Mouse (Mus musculus): ENCODE measurements around the gene Col6a3. TPM values are rescaled to one million over a fixed set of nuclear protein-coding genes. Genes with fewer than 3 reads are reported as not detected.

Gene Col6a3
- 235 and 273 TPM in 2 replicates for polyA plus RNA-seq (2012; rRNA removed)

- no peak for DNase-seq (ENCODE audit: low spot score)
These were observed at the start of gene Col6a3 for GRCm38 (mm10) chr1:90843836-90844235. Col6a3 (minus strand) TSS chr1:90843971.

- no peak for DNase-seq (ENCODE audit: low spot score)
These were observed 42.1 kb upstream of the Col6a3 start for GRCm38 (mm10) chr1:90885771-90886460.

GRCm38 (mm10) chr1:90876486-90877270 lies 32.9 kb upstream of the Col6a3 start:
- no peak for DNase-seq (ENCODE audit: low spot score)

- DNase-seq (ENCODE audit: low spot score), result no peak
These were observed 32.2 kb upstream of the Col6a3 start for GRCm38 (mm10) chr1:90875961-90876360.

- DNase-seq (ENCODE audit: low spot score), result no peak
These were observed 31.6 kb upstream of the Col6a3 start for GRCm38 (mm10) chr1:90875371-90875770.

GRCm38 (mm10) chr1:90870581-90870980 lies 26.8 kb upstream of the Col6a3 start:
- DNase-seq (ENCODE audit: low spot score), result no peak

GRCm38 (mm10) chr1:90866734-90867133 lies 23.0 kb upstream of the Col6a3 start:
- DNase-seq (ENCODE audit: low spot score), result no peak

- DNase-seq (ENCODE audit: low spot score), result no peak
These were observed 12.1 kb upstream of the Col6a3 start for GRCm38 (mm10) chr1:90855880-90856279.

- no peak for DNase-seq (ENCODE audit: low spot score)
These were observed 6.1 kb upstream of the Col6a3 start for GRCm38 (mm10) chr1:90849836-90850235.

GRCm38 (mm10) chr1:90845206-90845605 lies 1.4 kb upstream of the Col6a3 start:
- DNase-seq (ENCODE audit: low spot score), result no peak

GRCm38 (mm10) chr1:90842789-90843587 lies 783 bp downstream of the Col6a3 start:
- DNase-seq (ENCODE audit: low spot score), result no peak

- DNase-seq (ENCODE audit: low spot score), result peak; percentile 26
These were observed 3.5 kb downstream of the Col6a3 start for GRCm38 (mm10) chr1:90840250-90840649.

- DNase-seq (ENCODE audit: low spot score), result no peak
These were observed 5.1 kb downstream of the Col6a3 start for GRCm38 (mm10) chr1:90838657-90839056.

- no peak for DNase-seq (ENCODE audit: low spot score)
These were observed 5.5 kb downstream of the Col6a3 start for GRCm38 (mm10) chr1:90838221-90838620.

- no peak for DNase-seq (ENCODE audit: low spot score)
These were observed 7.5 kb downstream of the Col6a3 start for GRCm38 (mm10) chr1:90836178-90836740.

GRCm38 (mm10) chr1:90834701-90835100 lies 9.1 kb downstream of the Col6a3 start:
- no peak for DNase-seq (ENCODE audit: low spot score)

- no peak for DNase-seq (ENCODE audit: low spot score)
These were observed 13.8 kb downstream of the Col6a3 start for GRCm38 (mm10) chr1:90830006-90830405.

- no peak for DNase-seq (ENCODE audit: low spot score)
These were observed 30.5 kb downstream of the Col6a3 start for GRCm38 (mm10) chr1:90813226-90813625.

- no peak for DNase-seq (ENCODE audit: low spot score)
These were observed 34.8 kb downstream of the Col6a3 start for GRCm38 (mm10) chr1:90808930-90809329.

- DNase-seq (ENCODE audit: low spot score), result no peak
These were observed 40.7 kb downstream of the Col6a3 start for GRCm38 (mm10) chr1:90803104-90803503.

GRCm38 (mm10) chr1:90801067-90801466 lies 42.7 kb downstream of the Col6a3 start:
- no peak for DNase-seq (ENCODE audit: low spot score)

- DNase-seq (ENCODE audit: low spot score), result no peak
These were observed 43.3 kb downstream of the Col6a3 start for GRCm38 (mm10) chr1:90800466-90800865.
